Mouse (Mus musculus): ENCODE measurements at regions not wholly inside any gene's neighbourhood (a gene's known extent, or its start where the extent isn't known, plus 50 kb on each side); places are given as distances from the start of the nearest gene placed in this dataset.
"Not testable (repeated sequence)": the region's sequence is repeated elsewhere in the genome, so short reads cannot be mapped to it uniquely, and the experiment has no call there.

DNA sequence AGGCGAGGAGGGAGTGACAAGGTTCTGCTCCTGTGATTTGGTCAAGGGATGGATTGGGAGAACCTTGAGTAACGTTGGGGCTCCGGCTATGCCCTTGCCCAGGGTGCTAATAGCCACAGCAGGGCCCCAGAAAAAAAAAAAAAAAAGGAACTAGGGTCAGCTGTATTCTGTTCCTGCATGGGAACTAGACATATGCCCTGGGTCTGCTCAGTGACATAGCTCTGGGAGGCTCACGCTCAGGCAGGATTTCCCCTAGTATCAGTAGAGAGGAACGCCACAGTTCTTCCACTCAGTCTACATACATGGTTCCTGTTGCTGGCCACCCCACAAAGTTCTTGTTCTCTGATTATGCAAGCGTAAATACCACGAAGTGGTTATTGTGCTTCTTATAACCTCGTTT, 114.8 kb upstream of the Tet2 start:
- ATAC-seq (ENCODE audit: extremely low read depth, insufficient number of reproducible peaks, low FRiP score, poor library complexity, severe bottlenecking) = peak; percentile 56; the same call in 1 of the 2 replicates

GRCm38 (mm10) chr3:133661303-133661702, 116.4 kb upstream of the Tet2 start:
- ATAC-seq (ENCODE audit: extremely low read depth, insufficient number of reproducible peaks, low FRiP score, poor library complexity, severe bottlenecking) = no peak

DNA sequence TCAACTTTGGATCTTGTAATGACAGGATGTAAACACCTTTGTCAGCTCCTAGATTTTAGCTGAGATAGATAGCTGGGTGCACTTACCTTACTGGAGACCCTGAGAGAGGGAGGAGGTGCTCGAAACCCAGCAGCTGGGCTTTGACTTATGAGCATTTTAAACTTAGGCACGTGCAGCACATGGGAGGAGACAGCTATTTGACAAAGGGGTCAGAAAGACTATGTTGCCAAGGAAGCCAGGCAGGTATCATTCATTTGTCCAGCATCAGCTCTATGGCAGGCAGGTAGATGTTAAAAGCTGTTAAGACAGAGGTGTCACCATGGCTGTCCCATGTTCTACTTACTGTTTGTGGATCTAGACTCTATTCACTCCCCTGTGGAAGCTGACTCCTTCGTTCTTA, 120.0 kb upstream of the Tet2 start:
- ATAC-seq (ENCODE audit: extremely low read depth, insufficient number of reproducible peaks, low FRiP score, poor library complexity, severe bottlenecking) = no peak

DNA sequence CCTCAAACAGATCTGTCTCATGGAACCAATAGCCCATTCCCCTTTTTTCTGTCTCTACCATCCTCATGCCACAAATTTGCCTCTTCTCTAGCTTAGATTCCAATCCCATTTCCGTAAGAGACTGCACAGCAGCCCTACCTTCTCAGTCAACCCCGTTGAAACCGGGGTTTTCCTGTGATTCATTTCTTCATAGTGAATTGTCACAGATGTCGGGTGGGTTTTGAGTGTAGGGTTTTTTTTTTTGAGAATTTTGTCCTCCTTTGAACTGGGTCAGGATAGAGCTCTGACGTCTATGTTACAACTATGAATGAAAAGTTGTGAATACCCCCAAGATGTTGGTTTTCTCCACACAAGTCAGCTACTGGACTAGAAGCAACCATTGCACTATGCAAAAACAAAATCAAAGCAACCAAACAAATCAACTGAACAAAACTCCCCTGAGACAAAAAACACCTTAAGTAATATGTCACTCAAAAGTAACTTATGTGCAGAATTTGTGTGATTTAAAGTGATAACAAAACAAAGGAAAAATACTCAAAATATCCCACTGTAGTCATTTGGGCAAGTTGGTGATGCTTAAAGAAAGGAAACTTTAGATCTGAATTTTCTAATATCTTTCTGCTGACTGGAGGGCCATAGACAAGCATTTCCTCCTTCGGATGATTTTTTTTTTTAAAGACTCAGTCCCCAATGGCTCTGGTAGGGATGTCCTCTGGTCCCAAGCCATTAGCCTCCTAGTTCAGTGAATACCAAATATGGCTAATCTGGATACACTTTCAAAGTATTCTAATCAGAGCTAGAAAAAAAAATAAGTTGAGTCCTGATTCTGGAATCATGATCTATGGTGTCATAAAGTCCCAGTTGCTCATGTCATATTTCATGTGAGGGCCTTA, 120.7 kb upstream of the Tet2 start:
- no peak for ATAC-seq (ENCODE audit: extremely low read depth, insufficient number of reproducible peaks, low FRiP score, poor library complexity, severe bottlenecking)

DNA sequence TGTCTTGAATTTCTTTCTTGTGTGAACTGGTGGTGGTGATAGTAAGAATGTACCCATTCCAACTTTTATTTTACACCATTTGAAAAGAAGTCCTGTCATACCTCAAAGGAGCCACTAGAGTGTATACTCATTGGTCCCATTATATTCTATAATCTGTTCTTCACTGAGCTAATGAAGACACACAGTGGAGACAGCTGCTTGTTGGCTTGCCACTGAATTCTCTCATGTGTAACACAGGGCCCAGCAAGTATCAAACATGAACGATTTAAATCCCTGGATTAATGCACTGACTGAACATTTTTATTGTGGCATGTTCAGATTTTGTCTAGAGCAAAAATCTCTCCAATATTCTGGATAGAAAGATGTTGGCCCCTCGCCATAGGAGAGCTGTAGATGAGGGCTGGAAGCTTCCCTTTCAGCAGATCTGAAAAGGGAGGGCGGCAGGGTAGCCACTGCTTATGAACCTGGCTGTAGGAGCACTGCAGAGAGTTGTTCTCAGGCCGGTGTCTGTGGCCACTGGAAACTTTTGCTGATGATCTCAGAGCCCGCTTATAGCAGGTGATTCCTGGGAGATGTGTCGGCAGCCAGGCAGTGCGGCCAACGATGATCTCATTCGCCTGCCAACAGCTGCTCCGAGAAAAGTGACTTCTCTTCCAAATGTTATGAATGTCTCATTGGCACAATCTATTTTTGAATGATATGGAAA, 128.0 kb upstream of the Tet2 start:
- no peak for ATAC-seq (ENCODE audit: extremely low read depth, insufficient number of reproducible peaks, low FRiP score, poor library complexity, severe bottlenecking)

DNA sequence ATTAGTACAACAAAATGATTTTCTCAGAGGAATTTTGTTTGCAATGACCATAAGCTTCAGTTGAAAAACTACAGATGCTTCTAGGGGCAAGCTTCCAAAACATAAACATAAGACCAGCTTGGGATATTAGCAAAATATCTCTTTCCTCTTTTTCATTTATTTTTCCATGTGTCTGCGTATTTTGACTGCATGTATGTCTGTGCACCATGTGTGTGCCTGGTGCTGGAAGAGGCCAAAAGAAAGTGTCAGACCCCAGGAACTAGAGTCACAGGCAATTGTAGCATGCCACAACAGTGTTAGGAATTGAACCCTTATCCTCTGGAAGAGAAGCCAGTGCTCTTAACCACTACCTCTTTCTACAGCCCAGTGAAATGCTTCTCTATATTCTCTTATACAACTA, 133.0 kb upstream of the Tet2 start:
- no peak for ATAC-seq (ENCODE audit: extremely low read depth, insufficient number of reproducible peaks, low FRiP score, poor library complexity, severe bottlenecking)

DNA sequence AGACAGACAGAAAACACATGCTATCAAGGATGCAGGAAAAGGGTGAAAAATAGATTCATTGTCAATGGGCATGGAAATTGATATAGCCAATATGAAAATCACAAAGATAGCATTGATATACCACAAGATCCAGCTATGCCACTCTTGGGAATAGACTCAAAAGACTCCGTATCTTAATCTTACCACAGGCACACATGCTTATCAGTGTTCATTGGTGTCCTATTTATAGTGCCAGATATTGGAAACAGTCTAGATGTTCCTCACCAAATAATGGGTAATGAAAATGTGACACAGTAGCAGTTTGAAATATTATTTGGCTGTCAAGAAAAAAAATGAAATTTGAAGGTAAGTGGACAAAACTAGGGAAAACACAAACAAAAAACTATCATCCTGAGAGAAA, 135.0 kb upstream of the Tet2 start:
- no peak for ATAC-seq (ENCODE audit: extremely low read depth, insufficient number of reproducible peaks, low FRiP score, poor library complexity, severe bottlenecking)

DNA sequence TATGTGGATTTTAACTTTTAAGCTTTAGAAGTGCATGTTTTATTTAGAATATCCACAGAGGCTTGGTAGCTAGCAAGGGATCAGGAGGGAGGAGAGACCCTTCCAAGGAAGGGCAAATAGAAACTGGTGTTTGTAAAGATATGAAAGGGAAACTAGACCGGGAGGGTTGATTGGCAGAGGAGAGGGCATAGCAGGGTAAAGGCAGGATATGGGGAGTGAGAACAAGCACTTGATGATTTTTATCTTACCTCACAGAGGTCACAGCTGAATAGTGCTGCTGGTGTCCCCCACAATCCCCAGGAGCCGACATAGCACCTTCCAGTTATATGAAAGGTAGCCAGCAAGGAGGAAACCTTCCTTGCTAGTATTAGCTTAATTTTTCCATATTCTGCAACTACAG, 135.4 kb upstream of the Tet2 start:
- ATAC-seq (ENCODE audit: extremely low read depth, insufficient number of reproducible peaks, low FRiP score, poor library complexity, severe bottlenecking) = no peak

GRCm38 (mm10) chr3:133680805-133681204, 135.9 kb upstream of the Tet2 start:
- ATAC-seq (ENCODE audit: extremely low read depth, insufficient number of reproducible peaks, low FRiP score, poor library complexity, severe bottlenecking) = no peak

DNA sequence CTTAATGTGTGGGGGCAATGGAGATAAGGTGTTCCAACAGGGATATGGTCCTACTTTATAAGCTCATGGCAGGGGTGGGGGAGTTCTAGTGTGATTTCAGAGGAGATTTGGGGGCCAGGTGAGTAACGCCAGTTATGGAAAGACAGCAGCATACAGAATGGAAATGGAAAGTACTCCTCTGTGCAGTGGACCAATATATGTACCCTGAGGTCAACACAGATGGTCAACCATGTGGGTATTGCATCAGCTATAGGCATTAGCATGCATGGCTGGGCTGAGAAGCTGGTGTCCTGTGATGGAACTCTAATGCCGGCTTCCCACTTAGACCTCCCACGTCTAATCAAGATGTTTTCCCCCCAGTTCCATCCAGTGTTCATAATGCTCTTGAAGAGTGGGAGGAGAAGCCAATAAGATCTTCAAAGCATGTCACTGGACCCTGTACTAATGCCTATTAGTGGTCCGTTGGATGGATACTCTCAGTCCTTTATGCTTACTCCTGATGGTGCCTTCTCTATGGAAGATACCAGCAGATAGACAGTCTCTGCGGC, 139.3 kb upstream of the Tet2 start:
- ATAC-seq (ENCODE audit: extremely low read depth, insufficient number of reproducible peaks, low FRiP score, poor library complexity, severe bottlenecking) = no peak

DNA sequence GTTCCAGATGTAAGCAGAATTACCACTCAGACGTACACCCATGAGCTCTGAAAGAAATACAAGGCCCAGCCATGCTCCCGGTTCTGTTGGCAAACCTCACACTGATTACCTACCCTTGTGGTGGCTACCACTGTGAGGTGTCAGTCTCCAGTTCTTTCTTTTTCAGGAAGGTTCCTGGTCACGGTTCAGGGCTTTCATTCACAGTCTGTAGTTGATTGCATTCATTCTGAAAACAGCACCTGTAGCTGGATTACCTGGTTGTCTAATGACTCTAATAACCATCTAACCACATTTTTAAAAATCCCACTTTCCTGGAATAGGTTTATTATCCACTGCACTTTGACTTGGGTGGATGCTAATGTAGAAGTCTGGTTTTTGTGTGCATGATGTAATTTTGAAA, 139.8 kb upstream of the Tet2 start:
- ATAC-seq (ENCODE audit: extremely low read depth, insufficient number of reproducible peaks, low FRiP score, poor library complexity, severe bottlenecking) = no peak

DNA sequence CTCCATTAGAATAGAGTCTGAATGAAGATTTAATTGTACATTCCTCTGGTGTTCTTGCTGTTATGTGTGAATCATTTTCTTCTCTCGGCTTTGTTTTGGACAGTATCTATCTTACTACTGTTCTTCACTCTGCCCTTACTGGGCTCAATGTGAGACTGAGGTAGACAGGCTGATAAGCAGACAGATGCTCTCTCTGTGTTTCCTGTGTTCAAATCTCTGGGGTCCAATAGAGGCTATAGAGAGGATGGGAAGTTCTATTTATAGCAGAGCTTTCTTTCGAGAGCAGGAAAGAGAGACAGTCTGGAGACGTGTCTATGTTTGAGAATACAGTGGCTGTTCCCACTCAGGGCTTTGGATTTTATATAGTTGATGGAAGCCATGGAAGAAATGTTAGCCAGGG, 140.5 kb upstream of the Tet2 start:
- no peak for ATAC-seq (ENCODE audit: extremely low read depth, insufficient number of reproducible peaks, low FRiP score, poor library complexity, severe bottlenecking)

DNA sequence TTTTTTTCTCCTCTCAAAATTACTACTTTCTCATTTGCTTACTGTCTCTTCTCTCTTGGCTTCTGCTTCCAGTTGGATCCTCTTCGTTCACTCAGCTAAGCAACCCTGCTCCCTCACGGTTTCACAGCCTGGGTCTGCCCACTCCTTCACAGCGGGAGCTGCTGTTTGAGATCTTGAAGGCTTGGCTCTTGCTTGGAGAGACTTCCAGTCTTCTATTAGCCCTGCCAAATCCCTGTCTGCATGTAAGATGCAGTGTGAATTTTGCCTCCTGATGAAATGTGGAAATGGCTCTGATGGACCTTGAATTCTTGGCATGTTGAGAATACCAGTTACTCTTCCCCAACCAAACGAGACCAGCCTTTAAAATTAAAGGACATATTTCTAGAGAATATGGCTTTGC, 149.1 kb upstream of the Tet2 start:
- ATAC-seq (ENCODE audit: extremely low read depth, insufficient number of reproducible peaks, low FRiP score, poor library complexity, severe bottlenecking) = no peak

GRCm38 (mm10) chr3:133696122-133696521, 151.2 kb upstream of the Tet2 start:
- no peak for ATAC-seq (ENCODE audit: extremely low read depth, insufficient number of reproducible peaks, low FRiP score, poor library complexity, severe bottlenecking)

- ATAC-seq (ENCODE audit: extremely low read depth, insufficient number of reproducible peaks, low FRiP score, poor library complexity, severe bottlenecking) = not testable (repeated sequence)
These were observed 159.9 kb upstream of the Tet2 start for GRCm38 (mm10) chr3:133704849-133705248.

GRCm38 (mm10) chr3:133711518-133711917, 166.6 kb upstream of the Tet2 start:
- no peak for ATAC-seq (ENCODE audit: extremely low read depth, insufficient number of reproducible peaks, low FRiP score, poor library complexity, severe bottlenecking)

- ATAC-seq (ENCODE audit: extremely low read depth, insufficient number of reproducible peaks, low FRiP score, poor library complexity, severe bottlenecking) = no peak
These were observed 177.8 kb upstream of the Tet2 start for GRCm38 (mm10) chr3:133722550-133723290.

GRCm38 (mm10) chr3:133726831-133727230, 181.9 kb upstream of the Tet2 start:
- no peak for ATAC-seq (ENCODE audit: extremely low read depth, insufficient number of reproducible peaks, low FRiP score, poor library complexity, severe bottlenecking)

DNA sequence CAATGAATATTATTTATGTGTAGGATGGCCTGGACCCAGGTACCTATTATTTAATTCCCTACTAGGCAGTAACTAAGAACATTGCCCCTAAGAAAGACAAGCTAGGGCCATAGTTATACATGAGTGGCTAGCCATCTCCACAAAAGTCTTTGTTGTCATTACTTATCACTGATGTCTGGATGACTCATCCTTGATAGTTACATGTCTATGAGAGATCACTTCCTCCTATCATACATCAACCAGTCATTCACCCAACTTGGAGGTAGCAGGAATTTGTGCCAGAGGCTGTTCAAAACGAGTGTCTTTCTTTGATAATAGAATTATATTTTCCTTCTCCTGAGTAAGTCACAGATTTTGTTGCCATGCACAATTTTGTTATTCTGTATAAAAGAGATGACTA, 190.7 kb upstream of the Tet2 start:
- ATAC-seq (ENCODE audit: extremely low read depth, insufficient number of reproducible peaks, low FRiP score, poor library complexity, severe bottlenecking) = no peak
